Mouse (Mus musculus): Measurements from ENCODE around the gene Whrn. TPM values are rescaled to one million over a fixed set of nuclear protein-coding genes. Genes with fewer than 3 reads are reported as not detected.

Whrn gene
- total RNA-seq, 2 experiments from 2014 or later: 22.6 to 26.4 TPM

DNA sequence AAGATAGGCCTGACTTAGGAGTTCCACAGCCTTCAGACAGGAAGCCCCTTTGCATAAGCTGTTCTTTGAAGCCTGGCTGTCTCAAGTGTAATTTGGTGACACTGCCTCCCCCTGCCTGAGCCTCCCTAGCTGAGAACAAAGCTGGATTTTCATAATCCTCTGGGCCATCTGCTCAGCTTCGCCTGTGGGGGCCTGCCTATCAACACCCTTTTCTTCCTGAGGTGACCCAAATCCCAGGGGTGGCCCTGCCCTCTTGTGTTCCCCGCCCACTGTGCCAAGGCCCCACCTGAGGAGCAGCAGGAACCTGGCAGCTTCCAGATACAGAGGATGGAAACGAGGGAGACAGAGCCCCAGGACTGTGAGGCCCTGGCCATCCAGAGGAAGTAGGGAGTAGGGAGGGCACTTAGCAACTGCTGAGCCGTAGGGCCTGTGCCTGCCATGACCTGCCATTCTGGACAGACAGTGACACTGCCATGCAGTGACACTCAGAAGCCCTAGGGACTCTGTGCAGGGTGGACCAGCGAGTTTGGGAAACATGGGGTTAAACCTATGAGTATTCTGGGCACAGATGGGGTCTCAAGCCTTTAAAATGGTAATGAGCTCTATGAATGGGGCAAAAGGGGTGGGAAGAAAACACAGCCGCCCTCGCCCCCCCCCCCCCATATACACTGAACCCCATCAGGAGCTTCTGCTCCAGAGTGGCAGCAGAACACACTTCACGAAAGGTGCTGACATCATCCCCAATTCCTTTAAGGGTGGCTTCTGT lies 106.5 kb downstream of the Whrn start:
- no peak for DNase-seq (ENCODE audit: low spot score in 2 of 2)

DNA sequence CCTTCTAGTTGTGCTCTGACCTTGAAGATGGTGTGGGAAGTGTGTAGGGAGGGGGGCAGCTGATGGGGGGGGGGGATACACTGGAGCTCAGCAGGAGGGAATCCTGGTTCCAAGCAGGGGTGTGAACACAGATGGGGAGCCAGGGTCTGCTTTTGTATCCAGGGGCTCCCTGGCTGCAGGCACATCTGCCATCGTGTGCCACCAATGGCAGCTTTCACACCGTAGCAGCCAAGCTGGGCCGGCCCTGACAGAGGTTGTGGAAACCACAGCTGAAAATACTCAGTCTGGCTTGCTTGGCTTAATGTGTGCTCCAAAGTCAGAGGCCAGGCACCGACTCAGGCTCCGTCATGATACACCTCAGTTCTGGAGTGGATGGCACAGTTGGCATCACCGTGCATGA lies 107.8 kb downstream of the Whrn start:
- no peak for DNase-seq (ENCODE audit: low spot score in 2 of 2)

DNA sequence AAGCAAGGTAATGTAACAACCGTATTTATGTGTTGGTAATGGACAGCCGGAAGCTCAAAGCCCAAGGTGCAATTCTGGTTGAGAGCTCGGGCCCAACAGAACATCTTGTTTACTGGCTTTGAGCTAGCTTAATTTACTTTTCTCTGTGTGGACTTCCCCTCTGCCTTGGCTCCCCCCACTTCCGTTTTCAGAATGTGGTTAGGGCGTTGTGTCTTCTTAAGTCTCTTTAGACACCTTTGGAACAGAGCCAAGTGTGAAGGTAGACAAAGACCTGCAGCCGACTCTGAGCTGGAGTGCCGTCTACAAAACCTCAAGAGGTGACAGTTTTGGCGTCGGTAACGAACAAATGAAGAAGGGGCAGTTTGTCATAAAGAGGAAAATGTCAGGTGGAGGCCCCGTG lies 110.0 kb downstream of the Whrn start:
- no peak for DNase-seq (ENCODE audit: low spot score in 2 of 2)

DNA sequence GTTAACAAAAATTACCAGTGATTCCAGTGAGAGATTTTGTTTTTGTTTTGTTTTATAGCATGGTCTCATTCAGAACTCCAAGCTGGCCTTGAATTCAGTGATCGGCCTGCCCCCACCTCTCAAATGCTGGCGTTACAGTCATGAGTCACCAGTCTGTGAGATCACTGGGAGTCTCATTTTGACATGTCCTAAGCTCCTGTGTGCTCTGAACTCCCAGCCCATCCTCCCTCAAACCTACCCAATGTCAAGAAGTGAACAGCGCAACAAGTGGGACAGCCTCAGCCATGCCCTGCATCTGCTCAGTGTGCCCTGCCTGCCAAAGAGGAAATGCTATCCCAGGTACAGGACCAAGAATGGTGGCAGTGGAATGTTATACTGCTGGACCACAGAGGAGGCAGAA lies 110.5 kb downstream of the Whrn start:
- no peak for DNase-seq (ENCODE audit: low spot score in 2 of 2)

DNA sequence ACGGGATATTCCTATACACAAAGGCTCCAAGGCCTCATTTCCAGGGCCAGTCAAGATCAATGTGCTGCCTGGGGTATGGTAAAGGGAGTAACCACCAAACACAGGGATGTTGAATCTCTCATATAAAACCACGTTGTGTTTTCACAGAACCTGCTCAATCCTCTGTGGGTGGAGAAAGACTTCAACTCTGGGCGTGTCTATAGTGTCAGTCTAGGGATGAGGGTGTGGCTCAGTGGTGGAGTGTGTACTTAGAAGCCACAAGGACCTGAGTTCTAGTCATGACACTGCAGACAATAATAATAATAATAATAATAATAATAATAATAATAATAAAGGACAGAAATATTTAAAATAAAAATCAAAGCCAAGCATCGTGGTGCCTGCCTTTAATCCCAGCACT lies 111.5 kb downstream of the Whrn start:
- no peak for DNase-seq (ENCODE audit: low spot score in 2 of 2)

DNA sequence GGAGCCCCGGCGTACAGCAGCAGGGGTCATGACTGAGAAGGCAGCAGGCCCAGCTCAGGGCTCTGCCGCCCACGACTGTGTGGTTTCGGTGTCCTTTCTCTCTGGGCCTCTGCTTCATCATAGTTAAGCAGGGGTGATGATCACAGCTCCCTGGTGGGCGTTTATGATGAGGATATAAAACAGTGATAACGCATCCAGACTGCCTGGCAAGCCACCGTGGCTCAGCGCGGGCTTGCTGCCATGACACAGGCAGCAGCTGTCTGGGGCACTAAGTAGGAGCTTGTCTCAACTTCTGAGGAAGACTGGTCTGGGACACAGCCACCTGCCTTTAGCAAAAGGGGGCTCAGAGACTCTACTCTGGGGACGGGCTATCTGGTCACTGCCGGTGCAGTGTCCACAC lies 112.3 kb downstream of the Whrn start:
- DNase-seq (ENCODE audit: low spot score in 2 of 2): no peak

DNA sequence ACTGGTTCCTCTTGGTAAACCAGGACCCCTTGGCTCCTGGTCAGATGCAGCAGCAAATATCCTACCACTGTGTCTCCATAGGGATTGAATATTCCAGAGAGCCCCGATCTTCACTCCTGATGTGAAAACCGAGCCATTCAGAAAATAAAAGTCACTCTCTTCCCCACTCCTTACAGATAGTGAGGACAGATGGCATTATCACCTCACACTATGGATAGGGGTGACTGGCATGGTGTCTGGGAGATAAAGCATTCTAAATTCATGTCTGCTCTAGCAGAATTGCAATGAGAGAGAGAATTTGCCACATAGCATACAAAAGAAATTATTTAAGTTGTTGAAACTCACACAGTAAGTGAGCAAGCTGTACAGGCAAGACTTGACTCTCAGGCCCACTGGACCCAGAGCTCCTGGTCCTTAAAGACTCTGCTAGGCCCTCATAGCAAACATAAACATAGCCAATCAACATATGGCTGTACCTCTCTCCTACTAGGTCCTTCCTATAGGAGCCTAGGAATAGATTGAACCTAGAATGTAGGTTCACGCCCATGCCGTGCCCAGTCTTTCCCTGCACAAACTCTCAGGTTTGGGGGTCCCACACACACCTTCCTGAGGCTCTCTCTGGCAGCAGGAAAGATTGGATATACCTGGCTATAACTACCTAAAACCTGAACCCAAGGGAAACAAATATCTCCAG lies 113.0 kb downstream of the Whrn start:
- DNase-seq (ENCODE audit: low spot score in 2 of 2): no peak

DNA sequence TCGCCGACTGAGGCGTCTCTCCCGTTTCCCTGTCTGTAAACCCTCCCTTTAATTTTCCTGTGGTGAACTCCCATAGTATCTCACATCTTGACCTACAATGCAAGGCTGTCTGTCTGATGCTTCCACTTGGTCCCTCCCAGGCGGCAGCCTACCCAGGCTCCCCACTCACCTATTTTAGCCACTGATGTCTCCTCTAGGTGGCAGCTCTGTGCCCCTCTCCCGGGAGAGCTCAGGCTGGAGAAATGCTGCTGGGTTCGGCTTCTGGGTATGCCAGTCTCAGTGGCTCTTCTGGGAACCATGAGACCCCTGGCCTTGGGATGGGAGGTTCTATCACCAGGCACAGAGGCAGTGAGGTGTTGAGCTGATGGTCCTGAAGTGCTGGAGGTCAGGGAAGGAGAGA lies 118.3 kb downstream of the Whrn start:
- no peak for DNase-seq (ENCODE audit: low spot score in 2 of 2)

DNA sequence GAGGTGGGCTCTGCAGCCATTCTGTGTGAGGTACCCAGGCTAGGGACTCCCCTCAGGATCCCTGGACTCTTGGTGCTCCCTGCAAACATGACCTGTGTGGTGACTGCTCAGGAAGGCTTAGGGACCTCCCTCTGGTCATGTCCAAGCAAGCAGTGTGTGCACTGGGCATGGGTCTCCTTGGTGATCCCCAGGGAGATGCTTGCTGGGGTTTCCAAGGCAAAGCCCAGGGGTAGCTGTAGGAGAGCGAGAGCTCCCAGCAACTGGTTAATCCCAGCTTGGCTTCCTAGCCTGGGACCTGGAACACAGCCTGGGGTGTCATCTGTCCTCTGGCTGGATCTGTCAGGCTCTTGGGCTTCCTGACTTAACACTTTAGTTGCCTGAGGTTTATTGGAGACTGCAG lies 120.4 kb downstream of the Whrn start:
- no peak for DNase-seq (ENCODE audit: low spot score in 2 of 2)

DNA sequence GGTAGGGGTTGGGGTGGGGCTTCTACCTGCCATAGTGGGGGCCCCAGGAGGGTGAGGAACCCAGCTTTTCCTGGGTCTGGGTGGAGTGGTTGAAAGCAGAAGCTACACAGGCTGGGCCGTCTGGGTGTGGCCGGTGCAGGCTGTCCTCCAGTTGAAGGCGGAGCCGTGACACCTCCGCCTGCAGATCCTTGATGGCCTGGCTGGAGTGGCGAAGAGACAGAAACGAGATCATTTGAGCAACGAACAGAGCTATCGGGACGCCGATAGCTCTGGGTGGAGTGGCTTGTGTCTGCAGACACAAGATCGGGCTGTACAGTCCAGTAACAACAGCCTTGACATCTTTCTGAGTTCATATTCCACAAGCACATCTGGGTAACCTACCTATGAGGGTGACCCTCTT lies 121.5 kb downstream of the Whrn start:
- DNase-seq (ENCODE audit: low spot score in 2 of 2): no peak

DNA sequence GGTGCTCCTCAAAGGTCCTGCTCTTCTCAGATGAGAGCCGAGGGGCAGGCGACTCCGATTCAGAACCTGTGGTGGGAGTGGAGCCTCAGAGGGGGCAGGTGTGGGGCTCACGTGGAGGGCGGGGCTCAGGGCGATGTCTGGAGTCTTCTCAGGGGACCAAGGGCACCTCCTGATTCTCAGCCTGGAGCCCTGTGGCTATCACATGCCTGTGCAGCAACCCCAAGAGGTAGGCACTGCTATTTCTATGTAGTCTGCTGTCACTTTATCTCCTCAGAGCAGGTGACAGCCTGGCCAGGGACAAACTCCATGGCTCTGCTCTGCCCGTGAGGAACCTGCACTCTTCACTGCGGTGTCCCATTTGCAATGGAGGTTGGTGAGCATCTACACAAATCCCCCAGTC lies 122.4 kb downstream of the Whrn start:
- no peak for DNase-seq (ENCODE audit: low spot score in 2 of 2)

DNA sequence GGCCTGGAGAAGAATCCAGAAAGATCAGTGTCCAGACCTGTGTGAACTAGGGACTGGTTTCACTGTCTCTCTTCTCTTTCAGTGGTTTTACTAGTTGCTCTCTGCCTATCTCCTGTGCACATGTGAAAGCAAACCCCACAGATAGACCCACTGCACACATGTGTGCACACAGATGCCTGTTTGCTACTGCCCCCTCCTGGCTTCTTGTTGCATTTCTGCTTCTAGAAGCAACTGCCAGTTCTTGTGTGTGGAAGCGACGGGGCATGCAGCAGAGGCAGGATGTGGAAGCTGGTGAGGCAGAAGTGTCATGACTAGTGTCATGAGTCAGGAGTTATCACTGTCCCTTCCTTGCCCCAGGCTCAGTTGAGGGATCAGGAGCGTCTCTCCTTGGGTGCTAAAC lies 123.9 kb downstream of the Whrn start:
- no peak for DNase-seq (ENCODE audit: low spot score in 2 of 2)

DNA sequence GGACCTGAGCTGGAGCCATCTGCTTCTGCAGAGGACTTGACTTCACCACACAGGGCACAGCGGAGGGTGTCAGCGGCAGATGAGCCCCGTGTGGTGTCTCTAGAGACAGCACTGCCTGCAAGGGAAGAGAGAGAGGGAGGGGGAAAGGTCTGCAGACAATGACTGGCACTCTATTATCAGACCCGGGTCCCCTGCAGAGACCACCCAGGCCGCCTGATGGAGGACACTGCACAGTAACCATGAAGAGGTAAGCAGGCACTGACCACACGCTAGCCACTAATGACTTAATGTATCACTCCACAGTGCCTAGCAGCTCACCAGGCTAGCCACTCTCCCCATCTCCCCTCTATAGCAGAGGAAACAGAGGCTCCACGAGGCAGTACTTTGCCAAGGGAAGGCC lies 124.9 kb downstream of the Whrn start:
- DNase-seq (ENCODE audit: low spot score in 2 of 2): no peak

DNA sequence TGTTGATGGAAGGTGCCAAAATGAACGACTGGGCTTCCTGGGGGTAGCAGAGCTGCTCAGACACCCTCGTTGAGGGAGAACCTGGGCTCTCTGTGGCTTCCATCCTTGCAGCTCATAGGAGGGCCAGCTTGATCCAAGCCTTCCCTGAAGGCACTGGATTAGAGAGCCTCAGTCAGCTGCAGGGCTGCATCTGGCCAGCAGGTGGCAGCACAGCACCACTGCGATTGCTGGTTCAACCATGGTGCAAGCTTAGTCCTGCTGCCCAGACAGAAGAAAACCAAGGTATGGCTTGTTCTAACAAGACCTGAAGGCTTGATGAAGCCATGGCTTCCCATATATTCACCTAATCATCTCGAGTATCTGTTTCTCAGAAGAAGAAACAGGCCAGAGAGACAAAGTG lies 127.2 kb downstream of the Whrn start:
- peak; percentile 74 to 87 for DNase-seq (ENCODE audit: low spot score in 2 of 2)

Other genes starting within 250 kb of the Whrn start
- 1 to 10 TPM; 1.2 to 1.6 TPM for gene Orm1, start 151.4 kb downstream of the Whrn start, total RNA-seq (2021)
- gene Orm3, start 139.8 kb downstream of the Whrn start, total RNA-seq (2021): 1 to 10 TPM; 1.5 to 2.1 TPM
- gene Orm2, start 133.5 kb downstream of the Whrn start, total RNA-seq (2021): under 1 TPM in 1 of 2 experiments, not detected in 1; 0.59 TPM
- gene Akna, start 92.6 kb downstream of the Whrn start, total RNA-seq (2021): 1 to 10 TPM; 7.8 to 9.1 TPM
- gene Atp6v1g1, start 48.8 kb upstream of the Whrn start, total RNA-seq (2021): 100 to 1,000 TPM; 148 TPM
- 10 to 100 TPM; 10.8 to 14.2 TPM for gene Tmem268, start 62.8 kb upstream of the Whrn start, total RNA-seq (2021)
- gene Gm11213, start 109.3 kb upstream of the Whrn start, total RNA-seq (2021): not detected
- gene Tex48, start 126.4 kb upstream of the Whrn start, total RNA-seq (2021): not detected
- gene Gm11214, start 167.4 kb upstream of the Whrn start, total RNA-seq (2021): not detected
- under 1 TPM; 0.17 to 0.39 TPM for gene Tnfsf15, start 249.1 kb upstream of the Whrn start, total RNA-seq (2021)

Measured in adrenal gland, postnatal 4 days (tissue).